In genomic region chr7:29170066-29170754, GRCm38 (mm10) we compare ENCODE assay signal across 8 mouse cellular contexts. TPM values are rescaled to one million over a fixed set of nuclear protein-coding genes. Genes with fewer than 3 reads are reported as not detected.
A peak's percentile ranks its signal among the peaks of the same experiment; 100 is the strongest.
DNase-seq lines count a peak whose midpoint lies in the region; ATAC-seq lines count a peak whose summit lies in the region.

Gene Ggn (plus strand): TSS chr7:29170210.
Gene Spred3 (minus strand): TSS chr7:29170411.

- H3K4me3 ChIP-seq in hindbrain, embryonic 13.5 days, result peak within 1 kb of the TSS; percentile 71
- H3K4me3 ChIP-seq in limb, embryonic 13.5 days, result peak within 1 kb of the TSS; percentile 74
- H3K4me3 ChIP-seq in midbrain, embryonic 12.5 days, result peak within 1 kb of the TSS; percentile 72

- peak within 1 kb of the TSS; percentile 73 for H3K4me2 ChIP-seq in hindbrain, embryonic 13.5 days
- H3K4me2 ChIP-seq in limb, embryonic 13.5 days (replicated peaks), result peak within 1 kb of the TSS; percentile 86
- H3K4me2 ChIP-seq in midbrain, embryonic 12.5 days (replicated peaks), result peak within 1 kb of the TSS; percentile 77

- H3K36me3 ChIP-seq in hindbrain, embryonic 13.5 days, result peaks cover 37% of the 10 kb centered on the region
- peaks cover 27% of the 10 kb centered on the region for H3K36me3 ChIP-seq in limb, embryonic 13.5 days
- H3K36me3 ChIP-seq in midbrain, embryonic 12.5 days, result peaks cover 20% of the 10 kb centered on the region

- peaks cover 47% of the 10 kb centered on the region for H3K4me1 ChIP-seq in hindbrain, embryonic 13.5 days (replicated peaks)
- peaks cover 41% of the 10 kb centered on the region for H3K4me1 ChIP-seq in limb, embryonic 13.5 days
- peaks cover 50% of the 10 kb centered on the region for H3K4me1 ChIP-seq in midbrain, embryonic 12.5 days

- peak within 1 kb of the TSS; percentile 89 for H3K27ac ChIP-seq in hindbrain, embryonic 13.5 days
- H3K27ac ChIP-seq in limb, embryonic 13.5 days, result peak within 1 kb of the TSS; percentile 39; the same call in 1 of the 2 replicates
- H3K27ac ChIP-seq in midbrain, embryonic 12.5 days (replicated peaks), result peak within 1 kb of the TSS; percentile 83

- no peaks in the 10 kb centered on the region for H3K9me3 ChIP-seq in hindbrain, embryonic 13.5 days
- no peaks in the 10 kb centered on the region for H3K9me3 ChIP-seq in limb, embryonic 13.5 days
- no peaks in the 10 kb centered on the region for H3K9me3 ChIP-seq in midbrain, embryonic 12.5 days

- peak; percentile 52 for DNase-seq in thymus, postnatal 4 days
- no peak for DNase-seq in thymus, postnatal 25 days
- peak; percentile 48 to 68 for DNase-seq in cerebellum, postnatal 25 days
- peak; percentile 55 to 62 for DNase-seq in frontal cortex, postnatal 14 days (ENCODE audit: low spot score in 2 of 2)
- peak; percentile 38 for DNase-seq in spleen, adult 12 weeks (ENCODE audit: low spot score)

- H3K9ac ChIP-seq in hindbrain, embryonic 13.5 days, result peak within 1 kb of the TSS; percentile 80
- peak within 1 kb of the TSS; percentile 71 for H3K9ac ChIP-seq in limb, embryonic 13.5 days
- peak within 1 kb of the TSS; percentile 75 for H3K9ac ChIP-seq in midbrain, embryonic 12.5 days (replicated peaks)

- ATAC-seq in hindbrain, embryonic 13.5 days (ENCODE audit: low FRiP score), result peak; percentile 50
- peak; percentile 69 for ATAC-seq in limb, embryonic 13.5 days (ENCODE audit: low FRiP score, low read depth)
- peak; percentile 24; the same call in 1 of the 2 replicates for ATAC-seq in midbrain, embryonic 12.5 days (ENCODE audit: low FRiP score, low read depth)

- H3K27me3 ChIP-seq in hindbrain, embryonic 13.5 days, result peaks cover 64% of the 10 kb centered on the region
- peaks cover 59% of the 10 kb centered on the region for H3K27me3 ChIP-seq in limb, embryonic 13.5 days
- peaks cover 73% of the 10 kb centered on the region for H3K27me3 ChIP-seq in midbrain, embryonic 12.5 days

- WGBS in hindbrain, embryonic 13.5 days, result under 1% methylated on average over 30 of the region's 30 CpGs
- under 1% methylated on average over 30 of the region's 30 CpGs for WGBS in limb, embryonic 13.5 days
- WGBS in midbrain, embryonic 12.5 days, result under 1% methylated on average over 30 of the region's 30 CpGs

RNA-seq across cellular contexts. Expression of gene Ggn, which starts in this region (rescaled TPM):
- polyA plus RNA-seq in hindbrain, embryonic 13.5 days (2015; fragmentation: Nextera tagmentation; extraction: Ambion mirVana), result 0.49 and 0.65 TPM in 2 replicates
- polyA plus RNA-seq in limb, embryonic 13.5 days (2015; fragmentation: Nextera tagmentation; extraction: Ambion mirVana), result 0.47 and 0.50 TPM in 2 replicates
- polyA plus RNA-seq in midbrain, embryonic 12.5 days (2016; fragmentation: Nextera tagmentation; extraction: Ambion mirVana), result 0.78 and 0.85 TPM in 2 replicates

RNA-seq across cellular contexts. Expression of gene Spred3, which starts in this region (rescaled TPM):
- polyA plus RNA-seq in hindbrain, embryonic 13.5 days (2015; fragmentation: Nextera tagmentation; extraction: Ambion mirVana), result 7.1 and 8.2 TPM in 2 replicates
- 4.2 and 4.4 TPM in 2 replicates for polyA plus RNA-seq in limb, embryonic 13.5 days (2015; fragmentation: Nextera tagmentation; extraction: Ambion mirVana)
- polyA plus RNA-seq in midbrain, embryonic 12.5 days (2016; fragmentation: Nextera tagmentation; extraction: Ambion mirVana), result 6.1 and 6.8 TPM in 2 replicates

Comparison
In these comparisons a context has a peak if more than half of its experiments do, and no peak if none do; other contexts are left out.
1. H3K27ac ChIP-seq: peak in every context shown above with its lines; median percentile 89 in hindbrain, embryonic 13.5 days; 83 in midbrain, embryonic 12.5 days; 39 in limb, embryonic 13.5 days.